Mouse (Mus musculus): ENCODE data around the gene Hnrnpa2b1. TPM values are rescaled to one million over a fixed set of nuclear protein-coding genes. Genes with fewer than 3 reads are reported as not detected.

The Hnrnpa2b1 gene
- total RNA-seq, 2 experiments from 2014 or later: 433 to 481 TPM

DNA sequence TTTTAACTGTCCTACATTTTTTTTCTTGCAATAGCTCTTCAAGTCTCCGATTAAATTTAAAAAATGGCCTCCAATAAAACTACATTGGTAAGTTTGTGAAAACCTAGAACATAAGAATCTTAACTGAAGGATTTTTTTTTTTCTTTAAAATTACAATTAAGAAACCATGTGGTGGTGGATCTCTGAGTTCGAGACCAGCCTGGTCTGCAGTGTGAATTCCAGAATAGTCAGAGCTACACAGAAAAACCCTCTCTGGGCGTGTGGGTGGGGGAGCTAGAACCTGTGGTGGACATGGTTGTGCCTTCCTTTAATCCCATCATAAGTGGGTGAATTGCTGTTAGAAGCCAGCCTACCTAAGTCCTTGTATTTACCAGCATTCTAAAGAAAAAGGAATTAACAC lies 2.1 kb upstream of the Hnrnpa2b1 start:
- intact Hi-C loops (cut with DNase I): loop anchor here (5.0 kb wide), 1 partner anchor 106 kb away; no protein-coding TSS in a partner anchor
- DNase-seq: no peak

DNA sequence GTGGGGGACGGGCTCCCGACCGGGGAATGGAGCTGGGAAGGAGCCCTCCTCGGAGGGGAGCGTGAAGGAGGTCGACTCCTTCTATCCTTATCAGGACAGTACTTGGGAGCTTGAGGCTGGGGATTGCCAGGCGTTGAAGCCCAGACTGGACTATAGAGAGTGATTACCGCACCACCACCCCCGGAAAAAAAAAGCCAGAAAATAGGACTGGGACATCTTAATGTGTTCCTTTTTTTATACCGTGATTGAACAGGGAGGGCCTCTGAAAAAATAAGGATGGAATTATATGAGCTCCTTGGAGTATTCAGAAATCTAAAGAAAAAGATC lies 1.4 kb upstream of the Hnrnpa2b1 start:
- intact Hi-C loops (cut with DNase I): loop anchor here (5.0 kb wide), 1 partner anchor 106 kb away; no protein-coding TSS in a partner anchor
- DNase-seq: no peak

DNA sequence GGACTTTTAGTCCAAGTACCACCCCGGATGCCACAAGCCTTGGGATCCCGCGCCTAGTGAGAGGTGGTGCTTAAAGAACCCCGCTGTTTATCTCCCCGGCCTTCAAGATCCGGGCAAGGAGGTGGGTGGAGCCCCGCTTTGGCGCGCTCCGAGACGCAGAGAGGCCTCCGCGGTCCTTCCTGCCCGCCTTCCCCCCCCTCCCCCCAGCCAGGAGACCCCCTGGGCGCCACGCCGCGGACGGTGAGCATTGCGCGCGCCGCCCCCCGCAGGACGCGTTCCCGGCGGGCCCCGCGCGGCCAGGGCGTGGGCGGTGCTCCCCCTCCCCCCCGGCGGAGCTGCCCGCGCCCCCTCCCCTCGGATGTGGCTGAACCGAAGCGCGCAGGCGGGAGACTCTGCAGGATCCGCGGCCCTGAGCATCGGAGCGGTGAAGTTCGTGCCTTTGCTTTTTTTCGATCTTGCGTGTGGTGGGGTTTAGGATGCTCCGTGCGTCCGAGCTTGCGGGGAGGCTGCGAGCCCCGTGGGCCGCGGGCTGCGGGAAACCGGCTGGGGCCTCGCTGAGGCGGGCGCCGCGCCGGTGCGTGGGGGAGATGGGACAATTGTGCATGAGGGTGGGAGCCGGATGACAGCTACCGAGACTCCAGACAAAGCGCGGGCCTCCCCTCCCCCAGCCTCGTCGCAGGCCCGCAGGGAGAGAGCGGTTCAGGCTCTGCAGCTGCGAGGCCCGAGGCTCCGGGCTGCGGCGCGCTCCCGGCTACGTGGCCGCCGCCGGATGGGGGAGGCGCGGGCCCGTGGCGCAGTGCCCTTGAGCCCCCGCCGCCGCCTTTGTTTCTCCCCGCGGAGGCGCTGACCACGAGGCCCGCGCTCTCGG lies 851 bp upstream of the Hnrnpa2b1 start, which contains the start of gene Cbx3:
Gene Cbx3, plus strand, starts transcription at position 50 of the 868 bp plus-strand sequence.
- intact Hi-C loops (cut with DNase I): loop anchor here (5.0 kb wide), 1 partner anchor 107 kb away; no protein-coding TSS in a partner anchor

DNA sequence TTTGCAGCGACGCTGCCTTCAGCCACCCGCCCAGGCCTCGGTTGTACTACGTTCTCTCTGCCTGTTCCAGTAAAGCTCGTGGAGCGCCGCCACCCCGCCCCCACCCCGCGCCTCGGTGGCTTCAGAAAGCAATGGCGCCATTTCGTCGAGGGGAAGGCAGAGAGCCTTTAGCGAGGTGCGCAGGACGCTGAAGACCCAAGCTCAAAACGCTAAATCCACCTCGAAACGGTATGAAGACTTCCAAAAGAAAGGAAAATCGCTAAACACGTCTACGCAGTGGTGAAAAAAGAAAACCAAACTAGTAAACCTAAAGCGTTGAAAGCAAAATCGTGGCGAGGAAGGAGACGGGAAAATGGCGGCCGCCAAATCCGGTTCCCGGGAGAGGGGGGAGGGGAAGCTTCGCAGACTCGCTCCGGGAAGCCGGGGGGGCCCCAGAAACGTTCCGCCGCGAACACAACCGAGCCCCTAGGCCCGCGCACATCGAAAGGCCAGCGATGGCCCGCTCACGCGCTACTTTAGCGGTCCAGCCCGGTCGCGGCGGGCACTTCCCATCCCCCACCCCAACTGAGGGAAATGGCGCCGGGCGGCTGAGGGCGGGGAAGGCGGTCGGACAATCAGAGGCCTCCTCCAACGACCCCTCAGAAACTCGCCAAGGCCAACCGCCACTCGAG lies 668 bp downstream of the Hnrnpa2b1 start:
- intact Hi-C loops (cut with DNase I): no loop called here
- DNase-seq: peak; percentile 79 to 80

More for the DNA sequence above, 851 bp upstream of the Hnrnpa2b1 start, which contains the start of gene Cbx3:
- peak; percentile 86 to 91 for DNase-seq

DNA sequence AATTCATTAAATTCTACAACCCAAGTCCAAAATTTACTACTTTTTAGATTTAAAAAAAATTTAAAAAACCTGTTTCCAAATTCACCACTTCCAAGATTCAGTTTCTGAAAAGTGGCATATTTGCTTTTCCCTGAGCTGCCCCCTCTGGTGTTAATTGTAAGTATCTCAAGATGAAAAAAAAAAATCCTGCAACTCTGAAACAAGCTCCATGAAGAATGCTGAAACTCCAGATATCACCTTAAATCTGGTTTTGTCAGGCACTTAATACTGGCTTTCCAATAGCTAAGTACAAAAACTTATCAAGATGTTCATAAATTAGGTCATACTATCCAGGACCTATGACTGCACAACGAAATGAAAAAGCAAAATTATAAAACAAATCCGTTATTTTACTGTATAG lies 2.0 kb downstream of the Hnrnpa2b1 start:
- DNase-seq: no peak
- intact Hi-C loops (cut with DNase I): loop anchor here (1.0 kb wide), 1 partner anchor 83 kb away; no protein-coding TSS in a partner anchor

DNA sequence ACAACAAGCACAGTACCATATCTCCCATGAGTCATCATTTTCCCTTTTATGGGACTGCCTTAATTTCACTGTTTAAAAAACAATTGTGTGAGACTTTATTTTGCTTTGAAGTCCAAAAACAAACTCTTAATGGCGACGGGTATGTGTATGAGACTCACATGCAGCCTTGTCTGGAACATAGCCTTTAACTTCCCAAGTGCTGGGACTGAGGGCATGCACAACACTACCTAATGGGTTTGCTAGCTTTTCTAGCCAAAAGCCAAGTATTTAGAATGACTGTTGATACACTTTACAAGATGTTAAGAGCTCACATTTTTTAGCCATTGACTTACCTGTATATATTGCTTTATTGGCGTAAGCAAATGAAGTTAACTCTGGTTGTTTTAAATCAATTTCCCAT lies 9.3 kb downstream of the Hnrnpa2b1 start:
- DNase-seq: no peak
- intact Hi-C loops (cut with DNase I): no loop called here

DNA sequence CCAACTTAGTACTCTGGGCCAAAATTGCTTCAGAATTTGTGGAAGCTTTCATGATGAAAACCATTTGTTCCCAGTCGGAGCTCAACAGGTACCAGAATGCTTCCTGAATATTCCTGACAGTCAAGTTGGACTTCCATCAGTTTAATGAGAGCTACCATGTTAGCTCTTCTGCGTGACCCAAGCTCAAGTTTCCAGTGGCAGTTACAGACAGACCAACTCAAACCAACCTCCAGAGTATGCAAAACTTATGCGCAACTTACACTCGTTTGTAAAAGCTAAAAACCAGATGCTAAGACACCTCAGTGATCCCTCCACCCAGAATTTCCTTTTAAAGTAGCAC lies 9.7 kb downstream of the Hnrnpa2b1 start:
- intact Hi-C loops (cut with DNase I): no loop called here

DNA sequence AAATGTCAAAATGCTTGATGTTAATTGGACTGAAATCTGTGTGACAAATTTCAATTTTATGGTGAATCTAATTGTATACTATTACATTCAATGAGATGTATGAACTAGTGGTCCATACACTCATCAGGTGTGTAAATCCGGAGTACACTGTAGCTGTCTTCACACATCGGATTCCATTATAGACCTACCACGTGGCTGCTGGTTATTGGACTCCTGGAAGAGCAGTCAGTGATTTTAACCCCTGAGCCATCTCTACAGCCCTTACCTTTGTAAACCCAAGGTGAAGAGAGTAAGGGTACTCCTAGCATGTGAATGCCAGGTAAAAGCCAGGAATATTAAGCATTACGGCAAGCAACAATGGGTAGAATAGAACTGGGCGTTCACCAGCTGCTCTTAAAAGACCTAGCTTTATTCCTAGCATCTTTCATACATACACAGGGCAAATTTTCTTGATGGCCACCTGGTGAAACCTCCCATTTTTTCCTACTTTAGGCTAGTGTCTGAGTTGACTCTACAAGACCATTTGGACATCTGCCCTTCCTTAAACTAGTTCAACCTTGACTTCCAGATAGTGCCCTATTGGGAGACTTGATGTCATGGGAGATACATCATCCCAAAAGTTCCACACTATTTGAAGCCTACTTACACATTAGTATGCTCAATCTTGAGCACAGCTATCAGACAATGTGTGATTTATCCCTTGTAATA lies 10.2 kb downstream of the Hnrnpa2b1 start:
- intact Hi-C loops (cut with DNase I): no loop called here

More for the DNA sequence above, 9.7 kb downstream of the Hnrnpa2b1 start:
- no peak for DNase-seq

DNA sequence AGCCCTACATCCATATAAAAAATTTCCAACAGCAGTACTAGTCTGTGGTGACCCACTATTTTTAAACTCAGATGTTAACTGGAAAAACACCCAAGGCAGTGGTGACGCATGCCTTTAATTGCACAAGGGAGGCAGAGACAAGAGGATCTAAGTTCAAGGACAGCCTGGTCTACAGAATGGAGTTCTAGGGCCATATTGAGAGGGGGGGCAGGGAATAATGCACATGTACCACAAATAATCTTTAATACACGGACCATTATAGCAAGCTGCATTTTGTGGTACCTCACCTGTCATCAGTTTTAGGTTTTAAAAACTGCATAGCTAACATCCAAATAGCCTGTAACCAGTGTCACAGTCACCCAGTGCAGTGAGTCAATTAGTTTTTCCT lies 10.8 kb downstream of the Hnrnpa2b1 start:
- intact Hi-C loops (cut with DNase I): no loop called here
- DNase-seq: no peak

More for the DNA sequence above, 10.2 kb downstream of the Hnrnpa2b1 start:
- DNase-seq: no peak

DNA sequence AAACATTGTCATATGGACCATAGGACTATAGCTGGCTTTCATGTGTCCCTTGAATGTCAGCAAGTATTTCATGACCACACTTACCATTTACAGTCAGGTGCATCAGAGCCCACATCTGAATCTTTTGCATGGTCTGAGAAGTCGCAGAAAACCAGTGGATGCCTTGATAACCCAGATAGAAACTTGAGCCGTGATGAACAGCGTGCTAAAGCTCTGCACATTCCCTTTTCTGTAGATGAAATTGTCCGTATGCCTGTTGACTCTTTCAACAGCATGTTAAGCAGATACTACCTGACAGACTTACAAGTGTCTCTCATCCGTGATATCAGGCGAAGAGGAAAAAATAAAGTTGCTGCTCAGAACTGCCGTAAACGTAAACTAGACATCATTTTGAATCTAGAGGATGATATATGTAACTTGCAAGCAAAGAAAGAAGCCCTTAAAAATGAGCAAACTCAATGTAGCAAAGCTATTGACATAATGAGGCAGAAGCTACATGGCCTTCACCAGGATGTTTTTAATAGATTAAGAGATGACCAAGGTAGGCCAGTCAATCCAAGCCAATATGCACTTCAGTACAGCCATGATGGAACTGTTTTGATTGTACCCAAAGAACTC lies 11.8 kb downstream of the Hnrnpa2b1 start:
- intact Hi-C loops (cut with DNase I): no loop called here
- no peak for DNase-seq

DNA sequence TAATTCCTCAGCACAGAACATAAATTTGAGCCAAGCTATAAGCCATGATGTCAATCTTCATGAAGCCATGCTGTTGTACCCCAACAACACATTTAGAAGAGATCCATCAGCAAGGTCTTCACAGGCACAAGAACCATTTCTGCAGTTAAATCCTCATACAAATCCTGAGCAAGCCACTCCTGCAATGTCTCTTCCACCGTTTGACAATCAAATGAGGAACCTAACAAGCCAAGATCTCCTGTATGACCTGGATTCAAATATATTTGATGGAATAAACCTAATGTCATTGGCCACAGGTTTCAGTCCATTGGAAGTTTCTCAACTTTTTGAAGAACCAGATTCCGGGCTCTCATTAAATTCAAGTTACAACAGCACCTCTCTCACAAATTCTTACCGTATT lies 12.4 kb downstream of the Hnrnpa2b1 start:
- DNase-seq: no peak
- intact Hi-C loops (cut with DNase I): no loop called here

DNA sequence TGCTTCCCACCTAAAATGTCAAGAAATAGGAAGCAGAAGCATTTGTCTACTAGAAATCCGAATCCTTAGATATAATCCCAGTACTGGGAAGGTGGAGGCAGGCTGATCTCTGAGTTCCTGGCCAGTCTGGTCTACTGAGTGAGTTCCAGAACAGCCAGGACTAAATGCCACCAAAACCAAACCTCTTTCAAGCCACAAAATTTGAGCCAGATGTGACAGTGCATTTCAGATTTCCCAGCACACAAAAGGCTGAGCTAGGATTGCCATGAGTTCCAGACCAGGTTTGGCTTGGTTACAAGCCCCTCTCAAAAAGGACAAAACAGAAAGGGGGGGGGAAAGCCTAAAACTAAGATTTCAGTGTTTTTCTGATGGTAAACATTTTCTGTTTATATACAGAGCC lies 13.5 kb downstream of the Hnrnpa2b1 start:
- intact Hi-C loops (cut with DNase I): no loop called here
- DNase-seq: no peak

DNA sequence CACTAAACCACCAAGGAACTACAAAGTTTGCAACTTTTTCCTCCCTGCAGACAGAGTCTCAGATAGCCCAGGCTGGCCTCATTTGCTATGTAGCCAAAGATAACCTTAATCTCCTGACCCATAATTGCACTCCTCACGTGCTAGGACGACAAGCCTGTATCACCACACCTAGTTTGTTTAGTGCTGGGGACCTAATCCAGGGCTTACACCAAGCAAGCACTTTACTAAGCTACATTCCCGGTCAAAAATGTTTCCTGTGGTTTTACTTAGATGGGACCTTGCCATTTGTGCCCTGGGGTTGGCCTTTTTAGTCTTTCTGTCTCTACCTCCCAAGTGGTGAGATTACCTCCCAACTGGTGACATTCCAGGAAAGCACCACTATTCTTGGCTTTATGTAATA lies 14.7 kb downstream of the Hnrnpa2b1 start:
- intact Hi-C loops (cut with DNase I): no loop called here
- DNase-seq: no peak

DNA sequence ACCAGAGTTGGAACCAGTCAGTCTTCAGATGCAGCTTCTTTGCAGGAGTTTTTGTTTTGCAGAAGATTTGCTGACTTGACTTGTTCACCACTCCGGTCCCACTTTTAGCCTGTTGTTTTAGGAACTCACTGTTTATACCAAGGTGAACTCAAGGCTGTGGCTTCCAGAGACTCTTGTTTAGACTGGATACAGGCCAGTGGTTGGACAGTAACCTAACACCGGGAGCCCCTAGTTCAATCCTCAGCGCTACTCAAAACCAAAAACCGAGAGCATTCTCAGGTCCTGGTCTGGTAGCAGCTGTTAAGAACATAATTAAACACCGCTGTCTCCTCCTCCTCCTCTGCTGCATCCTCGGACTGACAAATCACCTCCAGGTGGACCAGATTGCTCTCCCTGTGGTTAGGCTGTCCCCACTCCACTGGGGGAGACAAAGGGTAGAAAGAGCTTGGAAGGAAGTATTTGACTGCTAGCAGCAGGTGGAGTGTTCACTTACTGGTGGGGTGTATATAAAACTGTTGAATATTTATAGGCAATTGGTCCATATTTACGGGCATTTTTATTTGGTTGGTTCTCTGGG lies 16.7 kb downstream of the Hnrnpa2b1 start:
- intact Hi-C loops (cut with DNase I): no loop called here
- no peak for DNase-seq

DNA sequence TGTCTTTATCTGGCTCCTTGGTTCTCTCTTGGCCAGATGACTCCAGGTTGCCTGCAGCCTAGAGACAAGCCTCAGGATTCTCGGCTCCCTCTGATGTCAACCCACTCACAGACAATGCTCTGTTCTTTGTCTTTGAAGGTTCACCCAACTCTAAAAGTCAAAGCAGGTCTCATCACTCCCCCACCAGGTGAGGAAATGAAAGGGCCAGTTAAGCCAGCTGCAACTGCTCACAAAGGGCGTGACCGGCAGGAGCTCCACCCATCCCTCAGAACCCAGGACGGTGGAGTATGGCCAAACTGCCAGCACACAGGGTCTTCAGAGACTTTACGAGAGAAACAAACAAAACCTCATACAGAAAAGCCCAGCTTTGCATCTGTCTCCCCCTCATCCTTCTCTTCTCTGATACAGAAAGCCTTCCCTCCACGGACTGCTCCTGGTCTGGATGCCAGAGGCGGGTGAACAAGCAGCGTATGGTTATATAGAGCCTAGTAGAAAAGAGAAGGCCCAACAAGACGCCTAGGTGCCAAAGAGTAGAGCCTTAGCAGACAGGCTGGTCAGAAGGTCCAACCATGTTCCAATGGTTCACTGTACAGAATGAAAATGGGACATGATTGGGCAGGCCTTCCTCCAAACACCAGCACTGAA lies 27.4 kb downstream of the Hnrnpa2b1 start:
- intact Hi-C loops (cut with DNase I): no loop called here
- no peak for DNase-seq

DNA sequence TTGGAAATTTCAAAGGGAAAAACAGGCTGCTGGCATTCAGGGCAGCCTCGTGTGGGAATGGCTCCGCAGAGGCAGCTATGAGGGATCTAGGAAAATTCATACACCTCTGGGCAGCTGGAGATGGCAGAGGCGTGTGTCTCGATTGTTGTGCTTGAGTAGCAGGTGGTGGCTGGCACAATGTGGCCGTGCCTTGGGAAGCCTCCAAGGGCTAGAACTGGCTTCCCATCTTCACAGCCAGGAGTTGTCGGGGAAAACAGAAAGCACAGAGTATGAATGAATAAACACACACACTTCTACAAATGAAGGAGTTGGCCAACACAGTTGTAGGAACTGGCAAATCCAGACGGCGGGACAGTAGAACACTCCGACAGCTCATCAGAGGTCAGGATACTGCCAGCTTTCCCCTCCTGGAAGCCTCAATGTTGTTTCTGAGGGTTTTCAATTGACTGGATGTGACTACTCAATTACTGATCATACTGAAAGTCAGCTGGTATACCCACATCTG lies 30.8 kb downstream of the Hnrnpa2b1 start:
- no peak for DNase-seq
- intact Hi-C loops (cut with DNase I): no loop called here

DNA sequence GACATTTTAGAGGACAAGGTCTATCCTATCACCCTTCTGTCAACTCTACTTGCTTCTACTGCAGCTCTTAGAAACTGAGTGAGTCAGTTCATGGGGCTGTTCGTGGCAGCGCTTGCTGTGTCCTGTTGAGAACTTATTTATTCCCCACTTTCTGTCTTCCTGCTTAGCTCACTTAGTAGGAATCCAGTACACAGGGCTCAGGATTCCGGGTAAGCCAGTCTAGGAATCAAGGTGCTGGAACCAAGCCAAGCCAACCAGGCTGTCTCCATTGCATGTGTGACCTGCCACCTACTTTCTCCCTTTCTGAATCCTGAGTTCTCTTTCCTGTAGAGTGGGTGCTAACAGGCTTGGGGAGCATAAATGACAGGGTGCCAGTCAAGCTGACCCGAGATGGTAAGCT lies 32.0 kb downstream of the Hnrnpa2b1 start:
- DNase-seq: peak in 1 of 2 experiments; percentile 59
- intact Hi-C loops (cut with DNase I): no loop called here

DNA sequence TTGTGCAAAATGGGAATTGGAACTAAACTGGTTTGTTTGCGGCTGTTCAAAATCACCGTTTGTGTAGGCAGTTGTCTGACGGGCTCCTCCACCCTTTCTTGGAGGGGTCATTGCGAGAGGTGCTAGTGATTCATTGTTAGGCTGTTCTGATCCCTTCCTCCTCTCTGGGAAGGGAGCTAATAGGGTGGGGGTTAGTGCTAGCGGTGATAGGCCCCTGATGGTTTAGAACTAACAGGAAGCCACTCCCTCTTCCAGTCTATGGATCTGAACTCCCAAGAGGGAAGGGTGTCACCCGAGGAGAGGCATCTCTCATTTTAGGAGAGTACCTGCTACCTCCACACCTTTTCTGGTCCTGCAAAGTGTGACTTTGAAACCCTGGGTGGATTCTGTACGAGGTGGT lies 35.4 kb downstream of the Hnrnpa2b1 start:
- intact Hi-C loops (cut with DNase I): no loop called here
- no peak for DNase-seq

DNA sequence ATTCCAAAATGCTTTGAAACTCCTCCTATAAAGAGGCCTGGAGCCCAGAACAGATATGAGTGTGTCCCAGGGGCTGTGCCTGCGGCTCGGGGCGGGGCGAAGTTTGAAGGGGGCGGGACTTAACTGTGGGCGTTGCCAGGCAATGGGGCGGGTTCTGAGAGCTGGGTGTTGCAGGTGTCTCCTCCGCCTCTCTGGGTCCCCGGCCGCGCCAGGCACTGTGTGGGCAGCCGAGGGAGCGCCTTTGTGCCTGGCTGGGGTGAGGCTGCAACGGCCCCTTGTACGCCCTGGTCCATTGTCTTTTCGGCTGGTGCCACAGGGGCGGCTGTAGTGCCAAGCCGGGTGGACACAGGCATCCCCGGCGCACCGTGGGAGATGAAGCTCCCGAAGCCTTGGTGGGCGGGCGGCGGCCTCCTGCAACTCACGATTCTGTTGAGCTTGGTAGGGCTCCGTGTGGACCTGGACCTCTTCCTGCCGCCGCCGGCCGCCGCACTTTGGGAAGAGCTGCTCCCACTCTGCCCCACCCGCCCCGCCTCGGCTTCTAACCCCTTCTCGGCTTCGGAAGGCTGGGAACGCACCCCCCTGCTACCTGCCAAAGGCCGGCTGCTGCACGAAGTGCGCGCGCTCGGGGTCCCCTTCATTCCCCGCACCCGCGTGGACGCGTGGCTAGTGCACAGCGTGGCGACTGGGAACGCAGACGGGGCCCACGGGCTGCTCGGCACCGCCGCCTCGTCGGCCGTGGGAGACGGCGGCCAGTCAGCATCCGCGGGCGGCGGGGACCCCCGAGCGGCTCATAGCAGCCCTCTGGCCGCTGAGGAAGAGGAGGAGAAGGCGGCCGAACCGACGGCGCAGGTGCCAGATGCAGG lies 36.9 kb downstream of the Hnrnpa2b1 start, which contains the start of gene Nfe2l3:
Gene Nfe2l3, plus strand, starts transcription at position 136 of the 863 bp plus-strand sequence.
- peak; percentile 37 to 54 for DNase-seq
- intact Hi-C loops (cut with DNase I): no loop called here

Measured in heart, postnatal 14 days (tissue).